Mouse (Mus musculus): ENCODE measurements around the gene Vwa2. TPM values are rescaled to one million over a fixed set of nuclear protein-coding genes. Genes with fewer than 3 reads are reported as not detected.

The Vwa2 gene
- total RNA-seq (2021): under 1 TPM; 0.14 to 0.36 TPM

- DNase-seq: peak; percentile 24
Observed at GRCm38 (mm10) chr19:56873816-56874600, at the start of gene Vwa2. Gene Vwa2, plus strand, starts transcription at chr19:56874249.

GRCm38 (mm10) chr19:56826047-56826631 is 47.9 kb upstream of the Vwa2 start, which contains the start of gene Tdrd1:
Gene Tdrd1, plus strand, starts transcription at chr19:56826209.
- intact Hi-C loops (cut with DNase I): no loop called here
- DNase-seq: no peak

More at GRCm38 (mm10) chr19:56873816-56874600, at the start of gene Vwa2:
- intact Hi-C loops (cut with DNase I): no loop called here

GRCm38 (mm10) chr19:56828305-56828704 is 45.7 kb upstream of the Vwa2 start:
- intact Hi-C loops (cut with DNase I): no loop called here

GRCm38 (mm10) chr19:56829267-56829666 is 44.8 kb upstream of the Vwa2 start:
- intact Hi-C loops (cut with DNase I): no loop called here
- no peak for DNase-seq

More at GRCm38 (mm10) chr19:56828305-56828704, 45.7 kb upstream of the Vwa2 start:
- DNase-seq: no peak

GRCm38 (mm10) chr19:56830163-56830562 is 43.9 kb upstream of the Vwa2 start:
- intact Hi-C loops (cut with DNase I): loop anchor here (10.0 kb wide), 1 partner anchor 65 kb away; no protein-coding TSS in a partner anchor
- DNase-seq: no peak

- intact Hi-C loops (cut with DNase I): loop anchor here (10.0 kb wide), 1 partner anchor 59 kb away; no protein-coding TSS in a partner anchor
- peak; percentile 31 for DNase-seq
Observed at GRCm38 (mm10) chr19:56835340-56835739, 38.7 kb upstream of the Vwa2 start.

- DNase-seq: no peak
- intact Hi-C loops (cut with DNase I): loop anchor here (10.0 kb wide), 1 partner anchor 56 kb away; no protein-coding TSS in a partner anchor
Observed at GRCm38 (mm10) chr19:56838942-56839706, 34.9 kb upstream of the Vwa2 start.

GRCm38 (mm10) chr19:56842974-56843373 is 31.1 kb upstream of the Vwa2 start:
- intact Hi-C loops (cut with DNase I): no loop called here

GRCm38 (mm10) chr19:56852590-56852989 is 21.5 kb upstream of the Vwa2 start:
- DNase-seq: no peak
- intact Hi-C loops (cut with DNase I): no loop called here

More at GRCm38 (mm10) chr19:56842974-56843373, 31.1 kb upstream of the Vwa2 start:
- no peak for DNase-seq

GRCm38 (mm10) chr19:56856455-56856854 is 17.6 kb upstream of the Vwa2 start:
- no peak for DNase-seq

GRCm38 (mm10) chr19:56867701-56868100 is 6.3 kb upstream of the Vwa2 start:
- no peak for DNase-seq
- intact Hi-C loops (cut with DNase I): no loop called here

More at GRCm38 (mm10) chr19:56856455-56856854, 17.6 kb upstream of the Vwa2 start:
- intact Hi-C loops (cut with DNase I): no loop called here

GRCm38 (mm10) chr19:56874601-56875315 is 709 bp downstream of the Vwa2 start:
- no peak for DNase-seq
- intact Hi-C loops (cut with DNase I): no loop called here

- intact Hi-C loops (cut with DNase I): no loop called here
- DNase-seq: no peak
Observed at GRCm38 (mm10) chr19:56877364-56877763, 3.3 kb downstream of the Vwa2 start.

- DNase-seq: no peak
- intact Hi-C loops (cut with DNase I): no loop called here
Observed at GRCm38 (mm10) chr19:56887879-56888278, 13.8 kb downstream of the Vwa2 start.

GRCm38 (mm10) chr19:56888654-56889053 is 14.6 kb downstream of the Vwa2 start:
- intact Hi-C loops (cut with DNase I): no loop called here
- DNase-seq: no peak

- intact Hi-C loops (cut with DNase I): loop anchor here (10.0 kb wide), 1 partner anchor 57 kb away; no protein-coding TSS in a partner anchor
- no peak for DNase-seq
Observed at GRCm38 (mm10) chr19:56891438-56891837, 17.4 kb downstream of the Vwa2 start.

GRCm38 (mm10) chr19:56892586-56892985 is 18.5 kb downstream of the Vwa2 start:
- intact Hi-C loops (cut with DNase I): loop anchor here (10.0 kb wide), 1 partner anchor 58 kb away; no protein-coding TSS in a partner anchor
- peak; percentile 56 for DNase-seq

GRCm38 (mm10) chr19:56893326-56893725 is 19.3 kb downstream of the Vwa2 start:
- intact Hi-C loops (cut with DNase I): loop anchor here (10.0 kb wide), 1 partner anchor 59 kb away; no protein-coding TSS in a partner anchor
- DNase-seq: peak; percentile 77

- intact Hi-C loops (cut with DNase I): loop anchor here (10.0 kb wide), 1 partner anchor 63 kb away; no protein-coding TSS in a partner anchor
- no peak for DNase-seq
Observed at GRCm38 (mm10) chr19:56897654-56898053, 23.6 kb downstream of the Vwa2 start.

GRCm38 (mm10) chr19:56904095-56904494 is 30.0 kb downstream of the Vwa2 start:
- intact Hi-C loops (cut with DNase I): no loop called here
- DNase-seq: no peak

All from left cerebral cortex, postnatal 4 days (tissue).